Mouse (Mus musculus) spleen, adult 2 months (tissue): ENCODE measurements around the gene Sec62. TPM values are rescaled to one million over a fixed set of nuclear protein-coding genes. Genes with fewer than 3 reads are reported as not detected.

Source experiments
- DNase-seq, 2 experiments: peaks; one replicate each; pipeline versions ENCODE4 v3.0.0 to v3.0.0-alpha.2; 2012 to 2021; ENCODE audit warnings: low spot score in 2 of 2, low read depth in 1 of 2
- H3K27ac ChIP-seq: fragments of 200-500 bp; 2 replicates; pipeline ENCODE4 v1.5.1; 2012; ENCODE audit warnings: low read length, inconsistent platforms; ENCODE audit not compliant: insufficient read depth
- H3K27me3 ChIP-seq: fragments of 200-500 bp; 2 replicates; pipeline ENCODE4 v1.6.1; 2012; ENCODE audit warnings: mild to moderate bottlenecking, moderate library complexity, low read length, inconsistent platforms; ENCODE audit not compliant: control insufficient read depth, insufficient read depth
- H3K36me3 ChIP-seq: fragments of 200-500 bp; 2 replicates; pipeline ENCODE4 v1.6.1; 2012; ENCODE audit warnings: mild to moderate bottlenecking, low read length, inconsistent platforms; ENCODE audit not compliant: control insufficient read depth, insufficient read depth
- H3K4me1 ChIP-seq: fragments of 200-500 bp; 2 replicates; pipeline ENCODE4 v1.6.1; 2011; ENCODE audit warnings: inconsistent platforms; ENCODE audit not compliant: control insufficient read depth, insufficient read depth, insufficient read length
- H3K4me3 ChIP-seq: fragments of 200-500 bp; 2 replicates; pipeline ENCODE4 v1.5.1; 2011; ENCODE audit warnings: mild to moderate bottlenecking, inconsistent platforms; ENCODE audit not compliant: insufficient read depth, insufficient read length; ENCODE audit errors: extremely low read depth
- CTCF ChIP-seq: fragments of 200-500 bp; IDR thresholded peaks from 2 replicates; pipeline ENCODE4 v1.5.1; 2011; ENCODE audit warnings: mild to moderate bottlenecking, inconsistent platforms; ENCODE audit not compliant: insufficient read depth, insufficient read length, insufficient replicate concordance; ENCODE audit errors: extremely low read depth
- POLR2A ChIP-seq: fragments of 200-500 bp; IDR thresholded peaks from 2 replicates; pipeline ENCODE4 v1.6.1; 2011; ENCODE audit warnings: low read depth, low read length, inconsistent platforms
- WGBS: fragments of 180-500 bp; shearing (Covaris S2); methylation state at CpG from one replicate; pipeline ENCODE4 v1.1.7; 2018; 5-methylcytosine and 5-hydroxymethylcytosine counted together
- polyA plus RNA-seq: library from polyadenylated mRNA; depleted of rRNA; stranded (reverse); fragments of >200 nt; gene quantifications from 2 replicates; pipeline ENCODE4 v1.2.3, GENCODE M21; 2012; rRNA removed

Gene Sec62
- polyA plus RNA-seq, 1 experiment: 6.1 TPM

GRCm38 (mm10) chr3:30860705-30861104 is 68.0 kb downstream of the Sec62 start:
- WGBS: 65% methylated on average over 4 of the region's 4 CpGs
- Histone ChIP-seq H3K27me3 (peaks cover 6% of the 10 kb centered on the region; the same call in 1 of the 2 replicates), H3K36me3 (no peaks in the 10 kb centered on the region), H3K4me3 (no peak overlapping the region), H3K4me1 (peaks cover 3% of the 10 kb centered on the region), H3K27ac (no peak overlapping the region)
- TF ChIP-seq POLR2A: no peak
- DNase-seq: no peak

GRCm38 (mm10) chr3:30863712-30864435 is 71.2 kb downstream of the Sec62 start:
- no peaks in the 10 kb centered on the region for H3K36me3 ChIP-seq
- peak overlapping the region; percentile 51 for H3K27ac ChIP-seq
- H3K4me1 ChIP-seq: peaks cover 3% of the 10 kb centered on the region; the same call in 1 of the 2 replicates
- DNase-seq: no peak
- no peaks in the 10 kb centered on the region for H3K27me3 ChIP-seq
- H3K4me3 ChIP-seq: no peak overlapping the region
- TF ChIP-seq POLR2A: no peak
- TF ChIP-seq CTCF: no peak
- 26% methylated on average over 5 of the region's 5 CpGs for WGBS

- 15% methylated on average over 1 of the region's 1 CpGs for WGBS
- Histone ChIP-seq H3K4me3 (no peak overlapping the region), H3K27me3 (no peaks in the 10 kb centered on the region), H3K27ac (peak overlapping the region; percentile 51), H3K36me3 (no peaks in the 10 kb centered on the region), H3K4me1 (peaks cover 3% of the 10 kb centered on the region; the same call in 1 of the 2 replicates)
- no peak for DNase-seq
- no peak for TF ChIP-seq CTCF
These were observed 72.0 kb downstream of the Sec62 start for GRCm38 (mm10) chr3:30864640-30865039.

- WGBS: 91% methylated on average over 5 of the region's 5 CpGs
- TF ChIP-seq POLR2A (no peak), CTCF (no peak)
These were observed 75.5 kb downstream of the Sec62 start for GRCm38 (mm10) chr3:30868176-30868575.

GRCm38 (mm10) chr3:30868625-30869024 is 76.0 kb downstream of the Sec62 start:
- WGBS: 84% methylated on average over 5 of the region's 5 CpGs
- TF ChIP-seq CTCF (no peak), POLR2A (no peak)

More at GRCm38 (mm10) chr3:30868176-30868575, 75.5 kb downstream of the Sec62 start:
- H3K36me3 ChIP-seq: no peaks in the 10 kb centered on the region
- H3K4me1 ChIP-seq: peaks cover 3% of the 10 kb centered on the region; the same call in 1 of the 2 replicates
- H3K27ac ChIP-seq: no peak overlapping the region
- H3K27me3 ChIP-seq: no peaks in the 10 kb centered on the region
- DNase-seq: no peak
- H3K4me3 ChIP-seq: no peak overlapping the region

GRCm38 (mm10) chr3:30869995-30870394 is 77.3 kb downstream of the Sec62 start:
- Histone ChIP-seq H3K27ac (no peak overlapping the region), H3K36me3 (no peaks in the 10 kb centered on the region), H3K4me1 (no peaks in the 10 kb centered on the region), H3K4me3 (no peak overlapping the region), H3K27me3 (no peaks in the 10 kb centered on the region)
- WGBS: 100% methylated on average over 1 of the region's 1 CpGs
- no peak for DNase-seq
- no peak for TF ChIP-seq CTCF

More at GRCm38 (mm10) chr3:30868625-30869024, 76.0 kb downstream of the Sec62 start:
- no peak overlapping the region for H3K27ac ChIP-seq
- no peak for DNase-seq
- peaks cover 3% of the 10 kb centered on the region; the same call in 1 of the 2 replicates for H3K4me1 ChIP-seq
- no peaks in the 10 kb centered on the region for H3K36me3 ChIP-seq
- H3K27me3 ChIP-seq: no peaks in the 10 kb centered on the region
- no peak overlapping the region for H3K4me3 ChIP-seq

Other genes starting within 250 kb of the Sec62 start
- 0.47 and 0.65 TPM in 2 replicates for gene Mecom, start 244.9 kb upstream of the Sec62 start, polyA plus RNA-seq
- 0.04 TPM in 1 of 2 replicates, not detected in the other for gene Actrt3, start 192.9 kb upstream of the Sec62 start, polyA plus RNA-seq
- gene Mynn, start 190.8 kb upstream of the Sec62 start, polyA plus RNA-seq: 4.7 and 9.8 TPM in 2 replicates
- not detected in 2 replicates for gene Lrriq4, start 148.4 kb upstream of the Sec62 start, polyA plus RNA-seq
- 0.04 TPM in 1 of 2 replicates, not detected in the other for gene Lrrc34, start 145.0 kb upstream of the Sec62 start, polyA plus RNA-seq
- gene Lrrc31, start 93.0 kb upstream of the Sec62 start, polyA plus RNA-seq: not detected in 2 replicates
- 0.02 TPM in 1 of 2 replicates, not detected in the other for gene Samd7, start 46.6 kb upstream of the Sec62 start, polyA plus RNA-seq
- 3.5 and 3.8 TPM in 2 replicates for gene Gpr160, start 63.1 kb downstream of the Sec62 start, polyA plus RNA-seq
- gene Phc3, start 176.5 kb downstream of the Sec62 start, polyA plus RNA-seq: 27.0 and 31.2 TPM in 2 replicates
- gene Prkci, start 202.9 kb downstream of the Sec62 start, polyA plus RNA-seq: 3.7 and 5.0 TPM in 2 replicates